Mouse (Mus musculus) ZHBTc4 (cell line): ENCODE measurements around the gene Tbl1xr1.

Experiments
- DNase-seq: peaks from one replicate; pipeline ENCODE4 v3.0.0-alpha.2; 2011; ENCODE audit warnings: low read depth, low spot score

Gene Tbl1xr1

GRCm38 (mm10) chr3:22076561-22076935 lies at the start of gene Tbl1xr1:
Tbl1xr1 (plus strand) TSS chr3:22076652.
- no peak for DNase-seq

- peak; percentile 96 for DNase-seq
These were observed 38.4 kb upstream of the Tbl1xr1 start for GRCm38 (mm10) chr3:22038004-22038403.

GRCm38 (mm10) chr3:22039036-22039795 lies 37.2 kb upstream of the Tbl1xr1 start:
- peak; percentile 73 for DNase-seq

- peak; percentile 53 for DNase-seq
These were observed 35.8 kb upstream of the Tbl1xr1 start for GRCm38 (mm10) chr3:22040627-22041026.

- DNase-seq: peak; percentile 61
These were observed 29.2 kb upstream of the Tbl1xr1 start for GRCm38 (mm10) chr3:22047203-22047602.

GRCm38 (mm10) chr3:22056664-22057328 lies 19.7 kb upstream of the Tbl1xr1 start:
- DNase-seq: no peak

GRCm38 (mm10) chr3:22058206-22058804 lies 18.1 kb upstream of the Tbl1xr1 start:
- DNase-seq: no peak

GRCm38 (mm10) chr3:22061163-22061562 lies 15.3 kb upstream of the Tbl1xr1 start:
- no peak for DNase-seq

GRCm38 (mm10) chr3:22068621-22069020 lies 7.8 kb upstream of the Tbl1xr1 start:
- DNase-seq: no peak

GRCm38 (mm10) chr3:22073916-22074315 lies 2.5 kb upstream of the Tbl1xr1 start:
- peak; percentile 73 for DNase-seq

- peak; percentile 95 for DNase-seq
These were observed 1.7 kb upstream of the Tbl1xr1 start for GRCm38 (mm10) chr3:22074591-22075294.

- DNase-seq: no peak
These were observed 950 bp upstream of the Tbl1xr1 start for GRCm38 (mm10) chr3:22075517-22075886.

- peak; percentile 98 for DNase-seq
These were observed 428 bp upstream of the Tbl1xr1 start for GRCm38 (mm10) chr3:22075887-22076560.

GRCm38 (mm10) chr3:22076936-22077656 lies 644 bp downstream of the Tbl1xr1 start:
- DNase-seq: no peak

- peak; percentile 48 for DNase-seq
These were observed 1.4 kb downstream of the Tbl1xr1 start for GRCm38 (mm10) chr3:22077657-22078475.

- no peak for DNase-seq
These were observed 2.1 kb downstream of the Tbl1xr1 start for GRCm38 (mm10) chr3:22078529-22078928.

GRCm38 (mm10) chr3:22081869-22082268 lies 5.4 kb downstream of the Tbl1xr1 start:
- DNase-seq: no peak

GRCm38 (mm10) chr3:22082823-22083222 lies 6.4 kb downstream of the Tbl1xr1 start:
- DNase-seq: no peak

GRCm38 (mm10) chr3:22084222-22084996 lies 8.0 kb downstream of the Tbl1xr1 start:
- DNase-seq: peak; percentile 83
